Mouse (Mus musculus): ENCODE data around the gene Zgpat.

- TF ChIP-seq CTCF (IDR thresholded peaks at IDR 0.05; ENCODE audit: borderline replicate concordance, insufficient read depth, low read depth, low read length) (no peak), POLR2A (IDR thresholded peaks at IDR 0.05; ENCODE audit: borderline replicate concordance, insufficient read depth, low read length) (no peak)
These were observed 12.5 kb downstream of the Zgpat start for GRCm38 (mm10) chr2:181377230-181377629.

All from cerebellum, adult 2 months (tissue).